Mouse (Mus musculus) hindbrain, embryonic 12.5 days (tissue): Measurements from ENCODE around the gene Gstm5. TPM values are rescaled to one million over a fixed set of nuclear protein-coding genes. Genes with fewer than 3 reads are reported as not detected.

ENCODE experiments used
- ATAC-seq: fragments of 200-750 bp; cut with Nextera tagmentation; 2 replicates; pipeline ENCODE4 v1.8.0; 2017; ENCODE audit warnings: moderate TSS enrichment; ENCODE audit not compliant: low FRiP score
- H3K27ac ChIP-seq: fragments of 300-500 bp; sonication (generic); 2 replicates; pipeline ENCODE4 v1.5.1; 2016; ENCODE audit warnings: mild to moderate bottlenecking
- H3K27me3 ChIP-seq: fragments of 300-500 bp; sonication (generic); 2 replicates; pipeline ENCODE4 v1.6.1; 2016; ENCODE audit warnings: mild to moderate bottlenecking
- H3K36me3 ChIP-seq: fragments of 300-500 bp; sonication (generic); 2 replicates; pipeline ENCODE4 v1.6.1; 2016; ENCODE audit warnings: mild to moderate bottlenecking
- H3K4me1 ChIP-seq: fragments of 300-500 bp; sonication (generic); 2 replicates; pipeline ENCODE4 v1.6.1; 2016
- H3K4me2 ChIP-seq: fragments of 300-500 bp; sonication (generic); replicated peaks from 2 replicates; pipeline ENCODE4 v1.6.1; 2016; ENCODE audit warnings: mild to moderate bottlenecking
- H3K4me3 ChIP-seq: fragments of 300-500 bp; sonication (generic); 2 replicates; pipeline ENCODE4 v1.5.1; 2016; ENCODE audit warnings: mild to moderate bottlenecking
- H3K9ac ChIP-seq: fragments of 300-500 bp; sonication (generic); 2 replicates; pipeline ENCODE4 v1.6.1; 2016; ENCODE audit warnings: mild to moderate bottlenecking, moderate library complexity
- H3K9me3 ChIP-seq: fragments of 300-500 bp; sonication (generic); replicated peaks from 2 replicates; pipeline ENCODE4 v1.6.1; 2016; ENCODE audit warnings: mild to moderate bottlenecking
- WGBS: fragments of 180-500 bp; shearing (Covaris S2); methylation state at CpG from one replicate; pipeline ENCODE4 v1.1.7; 2016; 5-methylcytosine and 5-hydroxymethylcytosine counted together
- polyA plus RNA-seq: library from polyadenylated mRNA; unstranded; fragments of >200 nt; fragmentation: Nextera tagmentation; extraction: Ambion mirVana; gene quantifications from 2 replicates; pipeline ENCODE4 v1.2.1, GENCODE M21; 2016

The Gstm5 gene
- polyA plus RNA-seq = 203 and 230 TPM in 2 replicates

- Histone ChIP-seq H3K36me3 (peaks cover 20% of the 10 kb centered on the region), H3K27ac (peak within 1 kb of the TSS; percentile 68), H3K9ac (peak within 1 kb of the TSS; percentile 80), H3K9me3 (no peaks in the 10 kb centered on the region), H3K27me3 (no peaks in the 10 kb centered on the region), H3K4me3 (peak within 1 kb of the TSS; percentile 69), H3K4me2 (peak within 1 kb of the TSS; percentile 70), H3K4me1 (peaks cover 10% of the 10 kb centered on the region)
- ATAC-seq = peak; percentile 97
- WGBS = 6% methylated on average over 40 of the region's 40 CpGs
Measured at GRCm38 (mm10) chr3:107895720-107896569, at the start of gene Gstm5. Gene Gstm5 (plus strand): TSS chr3:107895821.

GRCm38 (mm10) chr3:107846175-107846574 lies 49.4 kb upstream of the Gstm5 start:
- Histone ChIP-seq H3K27me3 (no peaks in the 10 kb centered on the region), H3K36me3 (no peaks in the 10 kb centered on the region), H3K4me1 (peaks cover 39% of the 10 kb centered on the region), H3K4me3 (no peak overlapping the region), H3K27ac (no peak overlapping the region), H3K9me3 (no peaks in the 10 kb centered on the region), H3K9ac (no peak overlapping the region), H3K4me2 (no peak overlapping the region)
- no peak for ATAC-seq
- 93% methylated on average over 1 of the region's 1 CpGs for WGBS

GRCm38 (mm10) chr3:107846835-107847234 lies 48.8 kb upstream of the Gstm5 start:
- ATAC-seq = no peak
- Histone ChIP-seq H3K9ac (no peak overlapping the region), H3K9me3 (no peaks in the 10 kb centered on the region), H3K27ac (no peak overlapping the region), H3K4me2 (no peak overlapping the region), H3K4me1 (peaks cover 39% of the 10 kb centered on the region), H3K27me3 (no peaks in the 10 kb centered on the region), H3K4me3 (no peak overlapping the region), H3K36me3 (no peaks in the 10 kb centered on the region)
- WGBS = 88% methylated on average over 3 of the region's 3 CpGs

- Histone ChIP-seq H3K4me1 (peaks cover 39% of the 10 kb centered on the region), H3K36me3 (no peaks in the 10 kb centered on the region), H3K27me3 (no peaks in the 10 kb centered on the region), H3K4me3 (no peak overlapping the region), H3K27ac (no peak overlapping the region), H3K4me2 (no peak overlapping the region), H3K9me3 (no peaks in the 10 kb centered on the region), H3K9ac (no peak overlapping the region)
- no peak for ATAC-seq
- WGBS = 38% methylated on average over 4 of the region's 4 CpGs
Measured at GRCm38 (mm10) chr3:107848126-107848525, 47.5 kb upstream of the Gstm5 start.

- 60% methylated on average over 6 of the region's 6 CpGs for WGBS
- no peaks in the 10 kb centered on the region for H3K27me3 ChIP-seq
- no peaks in the 10 kb centered on the region for H3K9me3 ChIP-seq
- H3K4me1 ChIP-seq = peaks cover 37% of the 10 kb centered on the region
- H3K36me3 ChIP-seq = no peaks in the 10 kb centered on the region
- ATAC-seq = no peak
- H3K4me3 ChIP-seq = no peak overlapping the region
- H3K27ac ChIP-seq = no peak overlapping the region
- no peak overlapping the region for H3K9ac ChIP-seq
- H3K4me2 ChIP-seq = no peak overlapping the region
Measured at GRCm38 (mm10) chr3:107849000-107849692, 46.5 kb upstream of the Gstm5 start.

- no peak overlapping the region for H3K4me3 ChIP-seq
- no peaks in the 10 kb centered on the region for H3K27me3 ChIP-seq
- H3K4me2 ChIP-seq = no peak overlapping the region
- 79% methylated on average over 2 of the region's 2 CpGs for WGBS
- no peak overlapping the region for H3K27ac ChIP-seq
- ATAC-seq = no peak
- no peak overlapping the region for H3K9ac ChIP-seq
- H3K9me3 ChIP-seq = no peaks in the 10 kb centered on the region
- no peaks in the 10 kb centered on the region for H3K36me3 ChIP-seq
- peaks cover 32% of the 10 kb centered on the region for H3K4me1 ChIP-seq
Measured at GRCm38 (mm10) chr3:107849693-107850031, 46.0 kb upstream of the Gstm5 start.

- Histone ChIP-seq H3K27me3 (no peaks in the 10 kb centered on the region), H3K4me1 (peaks cover 29% of the 10 kb centered on the region), H3K36me3 (no peaks in the 10 kb centered on the region), H3K9me3 (no peaks in the 10 kb centered on the region), H3K27ac (no peak overlapping the region), H3K4me2 (peak overlapping the region; percentile 34), H3K9ac (peak overlapping the region; percentile 35; the same call in 1 of the 2 replicates), H3K4me3 (no peak overlapping the region; the same call in 1 of the 2 replicates)
- ATAC-seq = peak; percentile 54
- 27% methylated on average over 8 of the region's 12 CpGs for WGBS
Measured at GRCm38 (mm10) chr3:107850418-107851031, 45.1 kb upstream of the Gstm5 start.

- no peak overlapping the region for H3K4me3 ChIP-seq
- no peak overlapping the region for H3K4me2 ChIP-seq
- 57% methylated on average over 7 of the region's 7 CpGs for WGBS
- peaks cover 29% of the 10 kb centered on the region for H3K4me1 ChIP-seq
- no peak for ATAC-seq
- no peaks in the 10 kb centered on the region for H3K36me3 ChIP-seq
- H3K9ac ChIP-seq = no peak overlapping the region
- H3K27ac ChIP-seq = no peak overlapping the region
- no peaks in the 10 kb centered on the region for H3K9me3 ChIP-seq
- H3K27me3 ChIP-seq = no peaks in the 10 kb centered on the region
Measured at GRCm38 (mm10) chr3:107852786-107853185, 42.8 kb upstream of the Gstm5 start.

GRCm38 (mm10) chr3:107853232-107854181 lies 42.1 kb upstream of the Gstm5 start:
- no peaks in the 10 kb centered on the region for H3K36me3 ChIP-seq
- ATAC-seq = no peak
- no peak overlapping the region for H3K4me3 ChIP-seq
- H3K27ac ChIP-seq = no peak overlapping the region
- no peaks in the 10 kb centered on the region for H3K27me3 ChIP-seq
- H3K9me3 ChIP-seq = no peaks in the 10 kb centered on the region
- WGBS = 89% methylated on average over 17 of the region's 17 CpGs
- H3K9ac ChIP-seq = no peak overlapping the region
- H3K4me2 ChIP-seq = no peak overlapping the region
- peaks cover 22% of the 10 kb centered on the region for H3K4me1 ChIP-seq

- H3K36me3 ChIP-seq = no peaks in the 10 kb centered on the region
- peaks cover 7% of the 10 kb centered on the region for H3K4me1 ChIP-seq
- no peak overlapping the region for H3K4me2 ChIP-seq
- ATAC-seq = no peak
- WGBS = 73% methylated on average over 13 of the region's 13 CpGs
- no peak overlapping the region for H3K4me3 ChIP-seq
- no peak overlapping the region for H3K27ac ChIP-seq
- no peaks in the 10 kb centered on the region for H3K9me3 ChIP-seq
- H3K27me3 ChIP-seq = no peaks in the 10 kb centered on the region
- no peak overlapping the region for H3K9ac ChIP-seq
Measured at GRCm38 (mm10) chr3:107855368-107855767, 40.3 kb upstream of the Gstm5 start.

- Histone ChIP-seq H3K9ac (no peak overlapping the region), H3K4me1 (no peaks in the 10 kb centered on the region; the same call in 1 of the 2 replicates), H3K36me3 (no peaks in the 10 kb centered on the region), H3K4me2 (no peak overlapping the region), H3K27ac (no peak overlapping the region), H3K27me3 (no peaks in the 10 kb centered on the region), H3K9me3 (no peaks in the 10 kb centered on the region), H3K4me3 (no peak overlapping the region)
- WGBS = 57% methylated on average over 6 of the region's 6 CpGs
- no peak for ATAC-seq
Measured at GRCm38 (mm10) chr3:107857646-107858045, 38.0 kb upstream of the Gstm5 start.
